Mouse (Mus musculus): ENCODE measurements around the gene 1810062G17Rik.

- no peak for TF ChIP-seq FLI1 (IDR thresholded peaks at IDR 0.05; ENCODE audit: low read length)
- TF ChIP-seq GATA1 (IDR thresholded peaks at IDR 0.05; ENCODE audit: borderline replicate concordance, low read length), result no peak
Measured at GRCm38 (mm10) chr3:36474421-36474820, 1.3 kb upstream of the 1810062G17Rik start.
